Mouse (Mus musculus): ENCODE measurements around the gene Sash1. TPM values are rescaled to one million over a fixed set of nuclear protein-coding genes. Genes with fewer than 3 reads are reported as not detected.
A peak's percentile ranks its signal among the peaks of the same experiment; 100 is the strongest.

The Sash1 gene
- polyA plus RNA-seq, 1 experiment from 2014 or later = 6.2 TPM

DNA sequence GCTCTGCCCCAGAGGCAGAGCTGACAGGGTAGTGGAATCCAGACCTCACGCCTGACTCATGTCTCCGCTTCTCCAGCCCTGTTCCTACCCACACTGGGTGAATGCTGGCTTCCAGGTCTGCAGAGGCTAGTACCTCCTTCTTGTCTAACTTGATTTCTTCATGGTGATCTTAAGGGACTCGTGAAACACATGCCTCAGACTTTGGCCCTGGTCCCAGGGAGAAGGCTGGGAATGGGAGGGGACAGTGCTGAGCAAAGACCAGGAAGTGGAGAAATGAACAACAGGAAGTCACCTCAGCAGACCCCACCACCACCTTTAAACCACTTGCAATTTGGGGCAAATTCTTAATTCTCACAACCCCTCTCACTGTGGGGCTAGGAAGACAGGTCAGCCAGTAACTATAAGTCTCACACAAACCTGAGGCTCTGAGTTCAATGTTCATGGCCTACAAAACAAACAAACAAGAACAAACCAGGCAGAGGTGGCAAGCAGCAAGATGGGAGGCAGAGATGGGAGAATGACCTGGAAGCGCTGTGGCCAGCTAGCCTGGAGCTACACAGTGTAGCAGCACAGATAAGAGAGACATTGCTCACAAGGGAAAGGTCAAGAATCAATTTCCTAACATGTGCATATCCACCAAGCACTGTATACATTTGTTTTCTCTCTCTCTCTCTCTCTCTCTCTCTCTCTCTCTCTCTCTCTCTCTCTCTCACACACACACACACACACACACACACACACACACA, 113.2 kb downstream of the Sash1 start:
- Histone ChIP-seq H3K27ac (replicated peaks; ENCODE audit: low read depth, low read length) (no peak overlapping the region), H3K9ac (ENCODE audit: low read depth, low read length) (no peak overlapping the region), H3K36me3 (ENCODE audit: control insufficient read depth, insufficient read depth, low read length) (peaks cover 6% of the 10 kb centered on the region; the same call in 1 of the 2 replicates), H3K9me3 (ENCODE audit: control insufficient read depth, low read length) (peaks cover 5% of the 10 kb centered on the region; the same call in 1 of the 2 replicates), H3K4me3 (ENCODE audit: low read depth, low read length) (no peak overlapping the region), H3K4me2 (ENCODE audit: low read depth, low read length) (no peak overlapping the region), H3K27me3 (replicated peaks; ENCODE audit: control insufficient read depth, insufficient read depth, low read length) (no peaks in the 10 kb centered on the region), H3K4me1 (ENCODE audit: control insufficient read depth, insufficient read depth, low read length) (no peaks in the 10 kb centered on the region)
- ATAC-seq (ENCODE audit: low read depth) = peak; percentile 33; the same call in 1 of the 2 replicates
- DNase-seq (ENCODE audit: low spot score) = peak; percentile 38
- 77% methylated on average over 4 of the region's 4 CpGs for WGBS

DNA sequence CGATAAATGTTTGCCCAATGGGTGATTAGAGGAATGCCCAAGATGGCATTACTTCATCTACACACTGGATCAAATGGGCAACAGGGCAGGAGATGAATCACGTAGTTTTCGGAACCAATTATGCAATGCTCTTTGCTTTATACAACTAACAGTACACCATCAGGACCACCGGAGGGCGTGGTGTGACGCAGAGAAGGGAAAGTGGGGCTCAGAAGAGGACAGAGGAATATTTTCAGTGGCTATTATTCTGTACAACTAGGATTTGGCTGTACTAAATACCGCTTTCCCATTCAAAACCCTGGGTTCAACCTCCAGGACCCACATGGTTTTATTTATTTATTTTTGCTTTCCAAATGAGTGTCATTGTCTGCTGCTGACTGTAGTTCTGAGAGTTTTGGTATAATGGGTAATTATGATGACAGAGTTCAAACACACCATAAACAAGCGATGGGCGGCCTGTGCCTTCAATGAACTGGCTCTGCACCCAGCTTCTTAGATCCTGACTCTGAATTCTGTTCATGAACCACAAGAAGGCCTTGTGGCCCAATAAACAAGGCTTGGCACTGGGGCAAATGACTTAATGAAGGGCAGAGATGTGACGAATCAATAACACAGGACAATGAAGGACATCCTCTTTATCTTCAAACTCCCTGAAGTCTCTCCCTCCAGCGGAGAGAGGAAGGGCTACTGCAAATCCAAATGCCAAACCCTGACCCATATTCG, 114.8 kb downstream of the Sash1 start:
- Histone ChIP-seq H3K4me2 (ENCODE audit: low read depth, low read length) (no peak overlapping the region), H3K36me3 (ENCODE audit: control insufficient read depth, insufficient read depth, low read length) (peaks cover 6% of the 10 kb centered on the region; the same call in 1 of the 2 replicates), H3K4me3 (ENCODE audit: low read depth, low read length) (no peak overlapping the region), H3K9me3 (ENCODE audit: control insufficient read depth, low read length) (peaks cover 5% of the 10 kb centered on the region; the same call in 1 of the 2 replicates), H3K4me1 (ENCODE audit: control insufficient read depth, insufficient read depth, low read length) (no peaks in the 10 kb centered on the region), H3K27me3 (replicated peaks; ENCODE audit: control insufficient read depth, insufficient read depth, low read length) (no peaks in the 10 kb centered on the region), H3K9ac (ENCODE audit: low read depth, low read length) (no peak overlapping the region), H3K27ac (replicated peaks; ENCODE audit: low read depth, low read length) (no peak overlapping the region)
- ATAC-seq (ENCODE audit: low read depth) (no peak), DNase-seq (ENCODE audit: low spot score) (no peak)
- 92% methylated on average over 12 of the region's 12 CpGs for WGBS

DNA sequence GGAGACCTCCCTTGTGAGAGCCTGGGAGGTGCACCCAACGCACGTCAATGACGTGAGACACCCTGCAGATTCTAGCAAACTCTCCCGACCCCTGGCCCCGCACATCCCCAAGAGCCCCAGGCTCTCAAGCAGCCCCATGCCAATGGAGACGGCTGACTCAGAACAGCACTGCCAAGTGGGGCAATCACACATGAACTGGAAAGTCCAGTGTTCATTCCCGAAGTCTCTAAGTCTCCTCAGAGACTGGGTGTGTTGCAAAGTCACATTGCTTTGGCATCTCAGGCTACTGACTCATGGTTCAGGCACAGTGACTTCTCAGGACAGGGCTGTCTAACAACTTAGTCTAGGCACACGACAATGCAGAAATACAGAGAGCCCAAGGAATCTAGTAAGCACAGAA, 117.2 kb downstream of the Sash1 start:
- Histone ChIP-seq H3K27ac (replicated peaks; ENCODE audit: low read depth, low read length) (no peak overlapping the region), H3K27me3 (replicated peaks; ENCODE audit: control insufficient read depth, insufficient read depth, low read length) (no peaks in the 10 kb centered on the region), H3K4me3 (ENCODE audit: low read depth, low read length) (no peak overlapping the region), H3K36me3 (ENCODE audit: control insufficient read depth, insufficient read depth, low read length) (no peaks in the 10 kb centered on the region; the same call in 1 of the 2 replicates), H3K9ac (ENCODE audit: low read depth, low read length) (no peak overlapping the region), H3K4me2 (ENCODE audit: low read depth, low read length) (no peak overlapping the region), H3K9me3 (ENCODE audit: control insufficient read depth, low read length) (peaks cover 5% of the 10 kb centered on the region; the same call in 1 of the 2 replicates), H3K4me1 (ENCODE audit: control insufficient read depth, insufficient read depth, low read length) (no peaks in the 10 kb centered on the region)
- DNase-seq (ENCODE audit: low spot score) = no peak
- 87% methylated on average over 8 of the region's 8 CpGs for WGBS
- no peak for ATAC-seq (ENCODE audit: low read depth)

DNA sequence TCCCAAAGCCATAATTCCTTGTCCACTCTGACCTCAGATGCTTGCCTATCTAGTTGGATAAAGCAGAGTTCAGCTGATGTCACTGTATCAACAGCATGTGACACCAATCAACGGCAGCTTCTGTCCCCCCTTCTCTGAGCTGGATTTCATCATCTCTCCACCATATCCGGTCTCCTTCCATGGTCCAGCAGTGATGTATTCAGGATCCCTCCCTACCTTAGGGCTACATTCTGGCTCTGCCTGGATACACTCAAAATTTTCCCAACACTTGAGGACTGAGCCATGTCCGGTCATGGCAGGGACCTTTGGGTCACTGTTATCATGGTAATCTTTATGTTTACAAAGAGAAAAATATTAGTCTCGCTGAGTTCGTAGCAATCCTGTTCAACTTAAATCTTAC, 118.5 kb downstream of the Sash1 start:
- 83% methylated on average over 5 of the region's 5 CpGs for WGBS

DNA sequence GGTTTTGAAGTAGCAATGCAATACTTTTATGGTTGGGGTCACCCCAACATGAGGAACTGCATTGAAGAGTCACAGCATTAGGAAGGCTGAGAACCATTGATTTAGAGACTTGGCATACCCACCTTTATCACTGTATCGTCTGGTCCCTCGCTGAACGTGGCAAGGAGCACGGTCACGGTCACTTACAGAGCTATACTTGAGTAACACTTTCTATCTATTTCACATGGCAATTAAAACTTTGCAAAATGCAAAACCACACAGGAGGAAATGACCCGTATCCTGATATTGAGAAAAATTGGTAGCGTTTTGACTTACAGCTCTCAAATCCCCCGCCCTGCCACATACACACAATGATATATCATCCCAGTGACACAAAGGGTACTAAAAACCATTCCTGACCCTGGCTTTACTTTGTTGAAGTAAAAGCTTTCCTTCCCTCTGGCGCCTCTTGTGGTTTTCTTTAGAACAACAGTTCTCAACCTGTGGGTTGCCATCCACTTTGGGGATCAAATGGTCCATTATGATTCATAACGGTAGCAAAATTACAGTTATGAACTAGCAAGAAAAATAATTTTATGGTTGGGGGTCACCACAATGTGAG, 119.8 kb downstream of the Sash1 start:
- DNase-seq (ENCODE audit: low spot score) (no peak), ATAC-seq (ENCODE audit: low read depth) (no peak)
- 80% methylated on average over 10 of the region's 10 CpGs for WGBS
- H3K9me3 ChIP-seq (ENCODE audit: control insufficient read depth, low read length) = peaks cover 5% of the 10 kb centered on the region; the same call in 1 of the 2 replicates
- H3K27ac ChIP-seq (replicated peaks; ENCODE audit: low read depth, low read length) = no peak overlapping the region
- H3K4me3 ChIP-seq (ENCODE audit: low read depth, low read length) = no peak overlapping the region
- H3K27me3 ChIP-seq (replicated peaks; ENCODE audit: control insufficient read depth, insufficient read depth, low read length) = no peaks in the 10 kb centered on the region
- peaks cover 26% of the 10 kb centered on the region for H3K4me1 ChIP-seq (ENCODE audit: control insufficient read depth, insufficient read depth, low read length)
- no peaks in the 10 kb centered on the region for H3K36me3 ChIP-seq (ENCODE audit: control insufficient read depth, insufficient read depth, low read length)
- no peak overlapping the region for H3K9ac ChIP-seq (ENCODE audit: low read depth, low read length)
- no peak overlapping the region for H3K4me2 ChIP-seq (ENCODE audit: low read depth, low read length)

More for the DNA sequence above, 118.5 kb downstream of the Sash1 start:
- no peak for ATAC-seq (ENCODE audit: low read depth)
- no peak overlapping the region for H3K4me3 ChIP-seq (ENCODE audit: low read depth, low read length)
- no peaks in the 10 kb centered on the region; the same call in 1 of the 2 replicates for H3K36me3 ChIP-seq (ENCODE audit: control insufficient read depth, insufficient read depth, low read length)
- peaks cover 12% of the 10 kb centered on the region for H3K4me1 ChIP-seq (ENCODE audit: control insufficient read depth, insufficient read depth, low read length)
- H3K9ac ChIP-seq (ENCODE audit: low read depth, low read length) = no peak overlapping the region
- H3K27ac ChIP-seq (replicated peaks; ENCODE audit: low read depth, low read length) = no peak overlapping the region
- no peaks in the 10 kb centered on the region for H3K27me3 ChIP-seq (replicated peaks; ENCODE audit: control insufficient read depth, insufficient read depth, low read length)
- peaks cover 5% of the 10 kb centered on the region; the same call in 1 of the 2 replicates for H3K9me3 ChIP-seq (ENCODE audit: control insufficient read depth, low read length)
- DNase-seq (ENCODE audit: low spot score) = no peak
- H3K4me2 ChIP-seq (ENCODE audit: low read depth, low read length) = no peak overlapping the region

DNA sequence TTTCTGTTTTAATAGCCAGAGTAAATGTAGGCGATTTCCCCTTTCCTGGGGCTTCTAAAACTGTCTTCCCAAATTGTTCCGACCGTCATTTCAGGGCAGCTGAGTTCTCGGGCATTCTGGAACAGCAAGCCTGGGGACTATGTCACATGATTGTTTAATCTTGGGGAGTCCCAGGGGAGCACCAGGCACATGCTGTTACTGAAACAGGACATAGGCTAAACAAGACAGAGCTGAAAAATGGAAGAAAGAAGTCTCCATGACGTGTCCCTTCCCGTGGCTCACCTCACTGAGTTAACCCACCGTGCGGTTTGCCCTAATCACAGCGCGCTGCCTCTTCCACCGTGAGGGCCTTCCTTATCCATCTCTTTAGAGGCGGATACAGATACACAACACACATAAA, 123.1 kb downstream of the Sash1 start:
- peak; percentile 65 for DNase-seq (ENCODE audit: low spot score)
- H3K27me3 ChIP-seq (replicated peaks; ENCODE audit: control insufficient read depth, insufficient read depth, low read length) = no peaks in the 10 kb centered on the region
- H3K9me3 ChIP-seq (ENCODE audit: control insufficient read depth, low read length) = no peaks in the 10 kb centered on the region
- no peaks in the 10 kb centered on the region for H3K36me3 ChIP-seq (ENCODE audit: control insufficient read depth, insufficient read depth, low read length)
- ATAC-seq (ENCODE audit: low read depth) = peak; percentile 34; the same call in 1 of the 2 replicates
- H3K4me1 ChIP-seq (ENCODE audit: control insufficient read depth, insufficient read depth, low read length) = peaks cover 46% of the 10 kb centered on the region
- 16% methylated on average over 12 of the region's 12 CpGs for WGBS
- H3K9ac ChIP-seq (ENCODE audit: low read depth, low read length) = peak overlapping the region; percentile 55
- H3K27ac ChIP-seq (replicated peaks; ENCODE audit: low read depth, low read length) = peak overlapping the region; percentile 87
- H3K4me3 ChIP-seq (ENCODE audit: low read depth, low read length) = peak overlapping the region; percentile 39
- H3K4me2 ChIP-seq (ENCODE audit: low read depth, low read length) = peak overlapping the region; percentile 57

DNA sequence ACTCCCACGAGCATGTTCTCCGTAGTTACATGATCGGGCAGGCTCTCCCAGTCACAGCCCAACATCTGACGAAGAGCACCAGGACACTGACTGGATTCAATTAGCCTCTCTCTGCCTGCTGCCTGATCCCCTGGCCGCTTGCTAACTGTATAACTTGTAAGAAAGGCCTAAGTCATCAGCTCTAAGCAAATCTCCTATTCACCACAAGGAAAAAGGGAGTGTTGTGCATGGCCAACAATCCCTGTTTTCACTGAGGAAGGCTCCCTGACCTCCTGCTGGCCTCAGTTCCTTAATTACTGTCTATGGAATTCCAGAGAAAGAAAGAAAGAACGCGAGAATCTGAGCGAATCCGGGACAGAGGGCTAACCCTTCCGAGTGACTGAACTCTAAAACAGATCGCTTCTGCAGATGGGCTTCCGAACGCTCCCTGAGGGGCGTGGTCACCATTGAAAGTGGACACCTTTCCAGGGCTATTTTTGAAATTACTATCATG, 123.6 kb downstream of the Sash1 start:
- peak; percentile 66 for ATAC-seq (ENCODE audit: low read depth)
- peaks cover 51% of the 10 kb centered on the region for H3K4me1 ChIP-seq (ENCODE audit: control insufficient read depth, insufficient read depth, low read length)
- no peaks in the 10 kb centered on the region for H3K27me3 ChIP-seq (replicated peaks; ENCODE audit: control insufficient read depth, insufficient read depth, low read length)
- 7% methylated on average over 14 of the region's 14 CpGs for WGBS
- H3K4me2 ChIP-seq (ENCODE audit: low read depth, low read length) = peak overlapping the region; percentile 57
- DNase-seq (ENCODE audit: low spot score) = peak; percentile 91
- H3K36me3 ChIP-seq (ENCODE audit: control insufficient read depth, insufficient read depth, low read length) = no peaks in the 10 kb centered on the region
- no peaks in the 10 kb centered on the region for H3K9me3 ChIP-seq (ENCODE audit: control insufficient read depth, low read length)
- peak overlapping the region; percentile 87 for H3K27ac ChIP-seq (replicated peaks; ENCODE audit: low read depth, low read length)
- peak overlapping the region; percentile 39 for H3K4me3 ChIP-seq (ENCODE audit: low read depth, low read length)
- H3K9ac ChIP-seq (ENCODE audit: low read depth, low read length) = peak overlapping the region; percentile 55

DNA sequence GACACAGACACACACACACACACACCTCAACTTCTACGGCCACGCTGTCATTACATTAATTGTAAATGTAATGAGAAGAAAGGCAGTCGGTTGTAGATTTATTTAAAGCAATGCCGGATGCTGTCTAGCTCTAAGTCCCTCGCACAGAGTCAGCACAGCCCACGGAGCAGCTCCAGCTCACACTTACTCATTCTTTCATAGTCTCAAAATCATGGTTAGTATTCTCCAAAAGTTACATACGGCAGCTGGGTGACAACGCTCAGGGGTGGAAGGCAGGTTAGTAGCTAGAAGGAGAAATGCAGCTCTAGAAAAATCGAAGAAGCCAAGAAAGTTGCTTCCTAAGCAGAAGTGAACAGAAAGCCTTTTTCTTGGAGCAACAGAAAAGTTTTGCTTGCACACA, 124.2 kb downstream of the Sash1 start:
- DNase-seq (ENCODE audit: low spot score) (no peak), ATAC-seq (ENCODE audit: low read depth) (no peak)
- peaks cover 57% of the 10 kb centered on the region for H3K4me1 ChIP-seq (ENCODE audit: control insufficient read depth, insufficient read depth, low read length)
- H3K4me2 ChIP-seq (ENCODE audit: low read depth, low read length) = peak overlapping the region; percentile 57
- H3K36me3 ChIP-seq (ENCODE audit: control insufficient read depth, insufficient read depth, low read length) = no peaks in the 10 kb centered on the region
- 29% methylated on average over 9 of the region's 9 CpGs for WGBS
- peak overlapping the region; percentile 39 for H3K4me3 ChIP-seq (ENCODE audit: low read depth, low read length)
- H3K9me3 ChIP-seq (ENCODE audit: control insufficient read depth, low read length) = no peaks in the 10 kb centered on the region
- peak overlapping the region; percentile 55 for H3K9ac ChIP-seq (ENCODE audit: low read depth, low read length)
- H3K27ac ChIP-seq (replicated peaks; ENCODE audit: low read depth, low read length) = peak overlapping the region; percentile 87
- no peaks in the 10 kb centered on the region for H3K27me3 ChIP-seq (replicated peaks; ENCODE audit: control insufficient read depth, insufficient read depth, low read length)
